Mouse (Mus musculus) neural tube, embryonic 14.5 days (tissue): ENCODE measurements around the gene Mgst2. TPM values are rescaled to one million over a fixed set of nuclear protein-coding genes. Genes with fewer than 3 reads are reported as not detected.

Source experiments
- ATAC-seq: fragments of 200-750 bp; cut with Nextera tagmentation; 2 replicates; pipeline ENCODE4 v1.8.0; 2017; ENCODE audit warnings: low read depth, mild to moderate bottlenecking, moderate TSS enrichment, moderate library complexity
- H3K27ac ChIP-seq: fragments of 300-500 bp; sonication (generic); 2 replicates; pipeline ENCODE4 v1.5.1; 2014; ENCODE audit warnings: low read depth, mild to moderate bottlenecking, control low read depth, low read length, moderate library complexity, mixed read lengths
- H3K27me3 ChIP-seq: fragments of 300-500 bp; sonication (generic); 2 replicates; pipeline ENCODE4 v1.6.1; 2014; ENCODE audit warnings: low read length; ENCODE audit not compliant: control insufficient read depth, insufficient read depth
- H3K36me3 ChIP-seq: fragments of 300-500 bp; sonication (generic); 2 replicates; pipeline ENCODE4 v1.6.1; 2014; ENCODE audit warnings: low read length, mixed read lengths; ENCODE audit not compliant: control insufficient read depth, insufficient read depth
- H3K4me1 ChIP-seq: fragments of 300-500 bp; sonication (generic); 2 replicates; pipeline ENCODE4 v1.6.1; 2014; ENCODE audit warnings: low read length; ENCODE audit not compliant: control insufficient read depth, insufficient read depth
- H3K4me2 ChIP-seq: fragments of 300-500 bp; sonication (generic); 2 replicates; pipeline ENCODE4 v1.6.1; 2014; ENCODE audit warnings: mild to moderate bottlenecking, low read depth, low read length, control low read depth
- H3K4me3 ChIP-seq: fragments of 300-500 bp; sonication (generic); 2 replicates; pipeline ENCODE4 v1.5.1; 2014; ENCODE audit warnings: low read depth, low read length, control low read depth, mixed read lengths
- H3K9ac ChIP-seq: fragments of 300-500 bp; sonication (generic); replicated peaks from 2 replicates; pipeline ENCODE4 v1.6.1; 2014; ENCODE audit warnings: low read depth, mild to moderate bottlenecking, control low read depth, low read length, mixed read lengths
- H3K9me3 ChIP-seq: fragments of 300-500 bp; sonication (generic); 2 replicates; pipeline ENCODE4 v1.6.1; 2016; ENCODE audit warnings: low read length; ENCODE audit not compliant: control insufficient read depth
- WGBS: fragments of 180-500 bp; shearing (Covaris S2); extraction: QIAGEN DNeasy Blood & Tissue Kit; methylation state at CpG from one replicate; pipeline ENCODE4 v1.1.7; 2014; 5-methylcytosine and 5-hydroxymethylcytosine counted together
- polyA plus RNA-seq: library from polyadenylated mRNA; unstranded; fragments of >200 nt; fragmentation: Nextera tagmentation; extraction: Ambion mirVana; gene quantifications from 2 replicates; pipeline ENCODE4 v1.2.1, GENCODE M21; 2014

Gene Mgst2
- polyA plus RNA-seq, 1 experiment from 2014 or later, result 0.27 TPM

DNA sequence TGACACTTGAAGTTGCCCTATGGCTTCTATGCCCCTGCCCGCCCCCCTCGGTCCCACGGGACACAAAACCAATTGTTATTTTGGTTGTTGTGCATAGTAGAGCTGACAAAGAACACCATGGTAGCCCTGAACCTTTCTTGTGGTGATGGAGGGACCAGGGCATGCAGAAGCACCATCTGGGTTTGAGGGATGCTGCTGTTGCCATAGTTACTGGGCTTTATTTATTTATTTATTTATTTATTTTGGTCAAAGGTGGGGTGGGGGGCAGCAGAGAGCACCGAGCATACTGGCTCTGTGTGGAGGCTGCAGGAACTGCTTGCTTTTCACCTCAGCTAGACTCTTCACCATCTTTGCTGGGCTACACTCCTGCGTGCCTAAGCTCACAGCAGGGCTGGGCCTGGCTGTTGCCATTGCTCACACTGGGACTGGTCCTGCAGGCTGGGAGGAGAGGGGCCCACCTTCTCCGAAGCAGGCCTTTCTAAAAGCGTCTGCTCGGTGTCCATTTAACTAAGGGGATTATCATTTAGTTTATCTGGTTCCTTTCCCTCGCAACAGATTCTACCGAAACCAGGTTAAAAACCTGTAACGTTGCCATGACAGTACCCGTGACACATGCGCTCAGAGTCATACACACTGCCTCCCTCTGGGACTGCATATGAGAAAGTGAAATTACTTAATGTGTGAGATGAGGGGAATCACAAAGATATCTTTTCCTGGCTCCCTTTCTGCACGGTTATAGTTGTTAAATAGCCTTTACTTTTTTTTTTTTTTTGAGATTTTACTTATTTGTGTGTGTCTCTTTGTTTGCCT is 69.2 kb downstream of the Mgst2 start:
- peaks cover 9% of the 10 kb centered on the region for H3K4me1 ChIP-seq
- H3K9me3 ChIP-seq, result no peaks in the 10 kb centered on the region
- no peaks in the 10 kb centered on the region for H3K27me3 ChIP-seq
- 58% methylated on average over 14 of the region's 14 CpGs for WGBS
- no peaks in the 10 kb centered on the region for H3K36me3 ChIP-seq
- H3K9ac ChIP-seq, result no peak overlapping the region
- H3K27ac ChIP-seq, result peak overlapping the region; percentile 7; the same call in 1 of the 2 replicates
- ATAC-seq, result peak; percentile 60; the same call in 1 of the 2 replicates
- no peak overlapping the region for H3K4me3 ChIP-seq
- no peak overlapping the region for H3K4me2 ChIP-seq

DNA sequence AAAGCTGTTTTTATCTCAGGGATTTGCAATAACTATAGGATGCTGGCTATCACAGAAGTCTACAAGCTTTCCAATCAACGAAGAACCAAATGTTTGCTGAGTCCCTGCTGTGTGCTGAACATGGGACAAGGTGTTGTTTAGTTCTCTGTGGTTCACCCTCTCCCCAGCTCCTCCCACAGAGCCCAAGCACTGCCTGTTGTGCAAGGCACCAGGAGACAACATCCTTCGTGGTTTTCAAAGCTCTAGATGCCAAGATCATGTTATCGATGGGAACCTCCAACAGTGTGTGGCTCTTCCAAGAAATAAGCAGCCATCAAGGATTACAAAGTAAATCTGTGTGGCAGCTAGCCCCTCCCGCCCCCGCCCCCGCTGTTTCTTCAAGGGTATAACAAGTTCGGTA is 70.5 kb downstream of the Mgst2 start:
- H3K9ac ChIP-seq, result no peak overlapping the region
- no peak overlapping the region for H3K4me2 ChIP-seq
- no peaks in the 10 kb centered on the region for H3K36me3 ChIP-seq
- no peak overlapping the region for H3K4me3 ChIP-seq
- no peak for ATAC-seq
- H3K9me3 ChIP-seq, result no peaks in the 10 kb centered on the region
- no peaks in the 10 kb centered on the region for H3K27me3 ChIP-seq
- H3K27ac ChIP-seq, result no peak overlapping the region
- WGBS, result 93% methylated on average over 7 of the region's 7 CpGs
- H3K4me1 ChIP-seq, result peaks cover 9% of the 10 kb centered on the region

DNA sequence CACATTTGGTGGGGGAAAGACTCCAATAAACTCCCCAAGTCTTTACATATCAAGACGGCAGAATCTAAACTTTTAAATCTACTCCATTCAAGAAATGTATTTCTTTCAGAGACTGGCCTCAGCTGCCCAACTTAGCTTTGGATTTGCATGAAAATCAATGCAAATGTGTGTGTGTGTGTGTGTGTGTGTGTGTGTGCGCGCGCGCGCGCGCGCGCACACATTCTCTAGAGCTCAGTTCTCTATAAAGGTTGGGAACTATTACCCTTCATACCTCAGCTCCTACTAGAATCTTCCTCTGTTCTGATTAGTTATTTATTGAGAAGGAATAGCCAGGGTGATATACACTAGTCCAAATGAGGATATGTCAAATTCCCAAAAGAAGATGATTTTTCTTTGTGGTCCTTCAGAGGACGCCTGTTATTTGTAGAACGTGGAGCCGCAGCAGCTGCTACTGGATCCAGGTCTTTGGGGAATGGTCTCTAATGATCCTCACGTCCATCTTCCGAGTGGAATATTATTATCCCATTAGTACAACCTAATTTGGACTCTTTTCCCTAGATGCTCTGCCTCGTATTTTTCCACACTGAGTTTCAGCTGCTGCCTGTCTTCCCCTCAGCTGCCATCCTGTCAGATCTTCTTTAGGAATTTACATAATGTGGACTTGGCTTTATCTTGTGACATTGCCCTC is 71.9 kb downstream of the Mgst2 start:
- no peak for ATAC-seq
- peaks cover 9% of the 10 kb centered on the region for H3K4me1 ChIP-seq
- no peaks in the 10 kb centered on the region for H3K36me3 ChIP-seq
- H3K4me3 ChIP-seq, result no peak overlapping the region
- H3K9ac ChIP-seq, result no peak overlapping the region
- peak overlapping the region; percentile 55; the same call in 1 of the 2 replicates for H3K27ac ChIP-seq
- 55% methylated on average over 16 of the region's 16 CpGs for WGBS
- no peaks in the 10 kb centered on the region for H3K9me3 ChIP-seq
- H3K4me2 ChIP-seq, result no peak overlapping the region
- H3K27me3 ChIP-seq, result no peaks in the 10 kb centered on the region

Other genes with a start within 250 kb of the Mgst2 start
- 37.2 and 42.2 TPM in 2 replicates for gene Naa15, start 245.2 kb upstream of the Mgst2 start, polyA plus RNA-seq
- 24.5 and 31.1 TPM in 2 replicates for gene Rab33b, start 176.4 kb upstream of the Mgst2 start, polyA plus RNA-seq
- gene Setd7, start 99.5 kb upstream of the Mgst2 start, polyA plus RNA-seq, result 3.0 and 4.2 TPM in 2 replicates